Comparison of ENCODE assay signal across 8 mouse cellular contexts in the genomic region with DNA sequence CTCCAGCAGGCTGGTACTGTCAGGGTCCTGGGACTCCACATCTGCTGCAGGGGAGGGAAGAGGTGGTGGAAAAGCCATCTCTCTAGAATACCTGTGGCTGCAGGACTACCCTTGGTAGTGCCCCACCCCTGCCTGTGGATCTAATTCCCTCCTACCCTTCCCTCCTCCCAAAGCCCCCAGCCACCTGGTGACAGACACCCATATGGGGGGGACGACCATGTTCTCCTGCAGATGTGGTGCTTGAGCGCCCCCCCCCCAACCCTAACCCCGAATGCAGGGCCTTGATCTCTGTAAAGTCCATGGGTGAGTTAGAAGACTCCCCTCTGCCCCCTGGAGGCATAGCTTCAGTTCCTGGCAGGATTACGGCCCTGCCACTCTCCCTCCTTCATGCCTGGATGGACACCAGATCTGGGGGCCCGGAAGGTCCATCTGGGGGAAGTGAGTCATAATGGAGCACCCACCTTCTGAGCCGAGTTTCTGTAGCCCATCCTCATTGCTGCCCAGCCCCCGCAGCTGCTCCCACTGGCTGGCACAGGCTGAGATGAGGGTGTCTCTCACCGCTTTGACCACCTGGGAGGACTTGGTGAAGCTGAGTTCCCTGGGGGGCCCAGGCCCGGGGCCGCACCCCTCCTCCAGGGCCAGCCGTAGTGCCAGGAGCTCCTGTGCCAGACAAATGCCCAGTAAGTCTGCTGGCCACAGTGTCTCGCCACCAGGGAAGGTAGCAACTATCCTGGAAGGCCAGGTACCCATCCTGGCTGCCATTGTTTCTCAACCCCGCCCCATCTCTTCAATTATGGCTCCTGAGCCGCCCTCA. TPM values are rescaled to one million over a fixed set of nuclear protein-coding genes. Genes with fewer than 3 reads are reported as not detected.
DNase-seq lines count a peak whose midpoint lies in the region; ATAC-seq and TF ChIP-seq lines count a peak whose summit lies in the region.

No protein-coding gene starts in this region.

- ATAC-seq in embryonic facial prominence, embryonic 14.5 days (ENCODE audit: low read depth) = no peak
- ATAC-seq in kidney, embryonic 16.5 days (ENCODE audit: low FRiP score, low TSS enrichment) = 0 out of 2 replicates have a peak, but pooled peaks have one; percentile 10

- DNase-seq in left cerebral cortex, adult 2 months (ENCODE audit: extremely low spot score in 1 of 2, low spot score in 2 of 2) = no peak
- no peak for DNase-seq in left cerebral cortex, postnatal 25 days (ENCODE audit: low spot score in 2 of 2)
- no peak for DNase-seq in embryonic facial prominence, embryonic 14.5 days (ENCODE audit: low spot score)
- peak; percentile 61 for DNase-seq in retina, postnatal 1 day
- no peak for DNase-seq in adrenal gland, postnatal 10 days
- no peak for DNase-seq in gastrocnemius, adult 8-10 months (ENCODE audit: low spot score in 2 of 2)
- no peak for DNase-seq in frontal cortex, postnatal 36 days (ENCODE audit: low spot score in 2 of 2)

- no peaks in the 10 kb centered on the region for H3K9me3 ChIP-seq in embryonic facial prominence, embryonic 14.5 days (ENCODE audit: control insufficient read depth, low read length)
- no peaks in the 10 kb centered on the region for H3K9me3 ChIP-seq in kidney, embryonic 16.5 days (ENCODE audit: low read length)

- 16% methylated on average over 11 of the region's 14 CpGs for WGBS in embryonic facial prominence, embryonic 14.5 days
- WGBS in kidney, embryonic 16.5 days = 24% methylated on average over 14 of the region's 14 CpGs

- peak; percentile 11 for TF ChIP-seq CTCF in left cerebral cortex, adult 2 months (IDR thresholded peaks at IDR 0.05)

- peak overlapping the region; percentile 34; the same call in 1 of the 2 replicates for H3K9ac ChIP-seq in embryonic facial prominence, embryonic 14.5 days (ENCODE audit: low read depth, low read length)
- peak overlapping the region; percentile 59 for H3K9ac ChIP-seq in kidney, embryonic 16.5 days (replicated peaks; ENCODE audit: low read length)

- peaks cover 62% of the 10 kb centered on the region for H3K4me1 ChIP-seq in embryonic facial prominence, embryonic 14.5 days (ENCODE audit: control insufficient read depth, insufficient read depth, low read length)
- peaks cover 81% of the 10 kb centered on the region for H3K4me1 ChIP-seq in kidney, embryonic 16.5 days (ENCODE audit: insufficient read depth, low read length)

- peaks cover 54% of the 10 kb centered on the region for H3K27me3 ChIP-seq in embryonic facial prominence, embryonic 14.5 days (replicated peaks; ENCODE audit: control insufficient read depth, insufficient read depth, low read length)
- peaks cover 47% of the 10 kb centered on the region for H3K27me3 ChIP-seq in kidney, embryonic 16.5 days (ENCODE audit: insufficient read depth, low read length)

- no peak overlapping the region for H3K27ac ChIP-seq in left cerebral cortex, adult 2 months
- H3K27ac ChIP-seq in embryonic facial prominence, embryonic 14.5 days (replicated peaks; ENCODE audit: low read depth, low read length) = no peak overlapping the region
- H3K27ac ChIP-seq in kidney, embryonic 16.5 days (ENCODE audit: low read length) = peak overlapping the region; percentile 50; the same call in 1 of the 2 replicates

- no peak overlapping the region for H3K4me3 ChIP-seq in left cerebral cortex, adult 2 months
- H3K4me3 ChIP-seq in embryonic facial prominence, embryonic 14.5 days (ENCODE audit: low read depth, low read length) = peak overlapping the region; percentile 53
- peak overlapping the region; percentile 61 for H3K4me3 ChIP-seq in kidney, embryonic 16.5 days (ENCODE audit: low read length)

- H3K36me3 ChIP-seq in embryonic facial prominence, embryonic 14.5 days (ENCODE audit: control insufficient read depth, insufficient read depth, low read length) = no peaks in the 10 kb centered on the region
- H3K36me3 ChIP-seq in kidney, embryonic 16.5 days (ENCODE audit: insufficient read depth, low read length) = no peaks in the 10 kb centered on the region

- H3K4me2 ChIP-seq in embryonic facial prominence, embryonic 14.5 days (ENCODE audit: low read depth, low read length) = peak overlapping the region; percentile 77
- peak overlapping the region; percentile 71 for H3K4me2 ChIP-seq in kidney, embryonic 16.5 days (replicated peaks; ENCODE audit: low read depth, low read length)

- intact Hi-C loops in left cerebral cortex, adult 2 months (cut with DNase I) = no loop called here
- intact Hi-C loops in left cerebral cortex, postnatal 25 days (cut with DNase I) = loop anchor here (10.0 kb wide), 2 partner anchors 172 to 348 kb away; a partner anchor contains a TSS

RNA-seq across cellular contexts. Expression of a gene that starts 19.8 kb away (rescaled TPM):
- total RNA-seq in left cerebral cortex, adult 2 months (2021) = 1 to 10 TPM; 5.2 to 8.0 TPM
- total RNA-seq in left cerebral cortex, postnatal 25 days (2021) = 1 to 10 TPM; 7.0 to 7.4 TPM
- 25.6 and 29.0 TPM in 2 replicates for polyA plus RNA-seq in embryonic facial prominence, embryonic 14.5 days (2014; fragmentation: Nextera tagmentation; extraction: Ambion mirVana)
- 23.9 and 31.2 TPM in 2 replicates for polyA plus RNA-seq in kidney, embryonic 16.5 days (2015; fragmentation: Nextera tagmentation; extraction: Ambion mirVana)
- 10 to 100 TPM; 23.2 to 24.5 TPM for total RNA-seq in adrenal gland, postnatal 10 days (2021)
- total RNA-seq in gastrocnemius, adult 8-10 months (2022) = 1 to 10 TPM; 5.7 to 7.6 (median 6.3) TPM

RNA-seq across cellular contexts. Expression of a gene that starts 20.4 kb away (rescaled TPM):
- 100 to 1,000 TPM; 387 to 414 TPM for total RNA-seq in left cerebral cortex, adult 2 months (2021)
- total RNA-seq in left cerebral cortex, postnatal 25 days (2021) = 100 to 1,000 TPM; 342 to 363 TPM
- polyA plus RNA-seq in embryonic facial prominence, embryonic 14.5 days (2014; fragmentation: Nextera tagmentation; extraction: Ambion mirVana) = 69.0 and 74.9 TPM in 2 replicates
- polyA plus RNA-seq in kidney, embryonic 16.5 days (2015; fragmentation: Nextera tagmentation; extraction: Ambion mirVana) = 99.4 and 123 TPM in 2 replicates
- 100 to 1,000 TPM; 103 to 110 TPM for total RNA-seq in adrenal gland, postnatal 10 days (2021)
- total RNA-seq in gastrocnemius, adult 8-10 months (2022) = 10 to 100 TPM; 78.6 to 91.0 (median 90.1) TPM

RNA-seq across cellular contexts. Expression of a gene that starts 23.8 kb away (rescaled TPM):
- total RNA-seq in left cerebral cortex, adult 2 months (2021) = 1 to 10 TPM; 7.6 to 9.1 TPM
- 1 to 10 TPM; 7.0 to 7.1 TPM for total RNA-seq in left cerebral cortex, postnatal 25 days (2021)
- 2.9 and 3.2 TPM in 2 replicates for polyA plus RNA-seq in embryonic facial prominence, embryonic 14.5 days (2014; fragmentation: Nextera tagmentation; extraction: Ambion mirVana)
- 4.9 and 6.3 TPM in 2 replicates for polyA plus RNA-seq in kidney, embryonic 16.5 days (2015; fragmentation: Nextera tagmentation; extraction: Ambion mirVana)
- 1 to 10 TPM; 6.3 to 8.1 TPM for total RNA-seq in adrenal gland, postnatal 10 days (2021)
- total RNA-seq in gastrocnemius, adult 8-10 months (2022) = 1 to 10 TPM; 3.4 to 4.5 (median 4.0) TPM

RNA-seq across cellular contexts. Expression of a gene that starts 29.4 kb away (rescaled TPM):
- 1 to 10 TPM; 1.5 to 2.0 TPM for total RNA-seq in left cerebral cortex, adult 2 months (2021)
- total RNA-seq in left cerebral cortex, postnatal 25 days (2021) = 1 to 10 TPM in 1 of 2 experiments, under 1 TPM in 1; 0.82 to 1.0 TPM
- 2.0 and 2.6 TPM in 2 replicates for polyA plus RNA-seq in embryonic facial prominence, embryonic 14.5 days (2014; fragmentation: Nextera tagmentation; extraction: Ambion mirVana)
- polyA plus RNA-seq in kidney, embryonic 16.5 days (2015; fragmentation: Nextera tagmentation; extraction: Ambion mirVana) = 1.00 and 1.4 TPM in 2 replicates
- total RNA-seq in adrenal gland, postnatal 10 days (2021) = 1 to 10 TPM; 2.3 to 2.7 TPM
- under 1 TPM; 0.34 to 0.56 (median 0.46) TPM for total RNA-seq in gastrocnemius, adult 8-10 months (2022)

RNA-seq across cellular contexts. Expression of a gene that starts 31.5 kb away (rescaled TPM):
- total RNA-seq in left cerebral cortex, adult 2 months (2021) = 10 to 100 TPM; 59.4 to 66.8 TPM
- total RNA-seq in left cerebral cortex, postnatal 25 days (2021) = 10 to 100 TPM; 53.0 to 53.8 TPM
- polyA plus RNA-seq in embryonic facial prominence, embryonic 14.5 days (2014; fragmentation: Nextera tagmentation; extraction: Ambion mirVana) = 76.4 and 81.3 TPM in 2 replicates
- 119 and 120 TPM in 2 replicates for polyA plus RNA-seq in kidney, embryonic 16.5 days (2015; fragmentation: Nextera tagmentation; extraction: Ambion mirVana)
- 10 to 100 TPM; 86.8 to 94.1 TPM for total RNA-seq in adrenal gland, postnatal 10 days (2021)
- total RNA-seq in gastrocnemius, adult 8-10 months (2022) = 10 to 100 TPM; 46.4 to 51.6 (median 50.3) TPM
